In genomic region chr2:135800385-135800784, GRCm38 (mm10) we compare ENCODE assay signal across 17 mouse cellular contexts.
"Had no signal": no experiment of that assay in that cellular context is flagged by ENCODE, and none has a peak within 500 bp of the region (broad histone marks: within the 10 kb centered on the region; RNA-seq: fewer than 3 reads in every experiment).

No protein-coding gene starts in this region.

- H3K9me3 ChIP-seq: limb, embryonic 12.5 days; limb, embryonic 15.5 days; neural tube, embryonic 13.5 days had no signal

- ATAC-seq: liver, postnatal 0 days; lung, postnatal 0 days had no signal

- H3K36me3 ChIP-seq: limb, embryonic 12.5 days; limb, embryonic 15.5 days; neural tube, embryonic 13.5 days had no signal

- H3K4me3 ChIP-seq: limb, embryonic 12.5 days; limb, embryonic 15.5 days; myocyte; neural tube, embryonic 13.5 days had no signal

- H3K9ac ChIP-seq: limb, embryonic 12.5 days; limb, embryonic 15.5 days; liver, embryonic 14.5 days; liver, postnatal 0 days; lung, embryonic 14.5 days; neural tube, embryonic 13.5 days had no signal

- H3K4me2 ChIP-seq: limb, embryonic 12.5 days; limb, embryonic 15.5 days; liver, embryonic 11.5 days; lung, embryonic 14.5 days; neural tube, embryonic 13.5 days had no signal

- H3K27ac ChIP-seq: limb, embryonic 12.5 days; limb, embryonic 15.5 days; liver, embryonic 14.5 days; macrophage; neural tube, embryonic 13.5 days had no signal

- DNase-seq: kidney, adult 18-20 months; kidney, adult 9 months; kidney, postnatal 14 days; kidney, postnatal 4 days; left cerebral cortex, postnatal 4 days; liver, postnatal 0 days; lung, embryonic 14.5 days; thymus, adult 18-20 months; thymus, postnatal 36 days had no signal

- H3K27me3 ChIP-seq: limb, embryonic 12.5 days; limb, embryonic 15.5 days; neural tube, embryonic 13.5 days had no signal

- H3K4me1 ChIP-seq: limb, embryonic 15.5 days had no signal
